Mouse (Mus musculus) heart, embryonic 11.5 days (tissue): ENCODE data around the gene Notch1. TPM values are rescaled to one million over a fixed set of nuclear protein-coding genes. Genes with fewer than 3 reads are reported as not detected.

Source experiments
- ATAC-seq: fragments of 200-750 bp; cut with Nextera tagmentation; replicated peaks from 2 replicates; pipeline ENCODE4 v1.8.0; 2017; ENCODE audit warnings: moderate library complexity; ENCODE audit not compliant: insufficient number of reproducible peaks, low FRiP score, low TSS enrichment
- H3K27ac ChIP-seq: fragments of 300-500 bp; sonication (generic); 2 replicates; pipeline ENCODE4 v1.5.1; 2014; ENCODE audit warnings: mild to moderate bottlenecking, low read depth, low read length
- H3K27me3 ChIP-seq: fragments of 300-500 bp; sonication (generic); 2 replicates; pipeline ENCODE4 v1.6.1; 2014; ENCODE audit warnings: mild to moderate bottlenecking, low read length, mixed read lengths; ENCODE audit not compliant: control insufficient read depth, insufficient read depth
- H3K36me3 ChIP-seq: fragments of 300-500 bp; sonication (generic); 2 replicates; pipeline ENCODE4 v1.6.1; 2014; ENCODE audit warnings: mild to moderate bottlenecking, low read length, moderate library complexity, mixed read lengths; ENCODE audit not compliant: control insufficient read depth, insufficient read depth
- H3K4me1 ChIP-seq: fragments of 300-500 bp; sonication (generic); 2 replicates; pipeline ENCODE4 v1.6.1; 2014; ENCODE audit warnings: low read length; ENCODE audit not compliant: control insufficient read depth, insufficient read depth
- H3K4me2 ChIP-seq: fragments of 300-500 bp; sonication (generic); 2 replicates; pipeline ENCODE4 v1.6.1; 2014; ENCODE audit warnings: mild to moderate bottlenecking, moderate library complexity
- H3K4me3 ChIP-seq: fragments of 300-500 bp; sonication (generic); 2 replicates; pipeline ENCODE4 v1.5.1; 2014; ENCODE audit warnings: low read depth, low read length
- H3K9ac ChIP-seq: fragments of 300-500 bp; sonication (generic); 2 replicates; pipeline ENCODE4 v1.6.1; 2014; ENCODE audit warnings: mild to moderate bottlenecking, low read depth, low read length, moderate library complexity
- H3K9me3 ChIP-seq: fragments of 300-500 bp; sonication (generic); replicated peaks from 2 replicates; pipeline ENCODE4 v1.6.1; 2016; ENCODE audit warnings: low read length; ENCODE audit not compliant: control insufficient read depth
- WGBS: fragments of 180-500 bp; shearing (Covaris S2); extraction: QIAGEN DNeasy Blood & Tissue Kit; methylation state at CpG from one replicate; pipeline ENCODE4 v1.1.7; 2014; ENCODE audit not compliant: insufficient replicate concordance; 5-methylcytosine and 5-hydroxymethylcytosine counted together
- polyA plus RNA-seq: library from polyadenylated mRNA; unstranded; fragments of >200 nt; fragmentation: Nextera tagmentation; extraction: Ambion mirVana; gene quantifications from 2 replicates; pipeline ENCODE4 v1.2.1, GENCODE M21; 2014

Gene Notch1
- polyA plus RNA-seq, 1 experiment from 2014 or later = 23.5 TPM

DNA sequence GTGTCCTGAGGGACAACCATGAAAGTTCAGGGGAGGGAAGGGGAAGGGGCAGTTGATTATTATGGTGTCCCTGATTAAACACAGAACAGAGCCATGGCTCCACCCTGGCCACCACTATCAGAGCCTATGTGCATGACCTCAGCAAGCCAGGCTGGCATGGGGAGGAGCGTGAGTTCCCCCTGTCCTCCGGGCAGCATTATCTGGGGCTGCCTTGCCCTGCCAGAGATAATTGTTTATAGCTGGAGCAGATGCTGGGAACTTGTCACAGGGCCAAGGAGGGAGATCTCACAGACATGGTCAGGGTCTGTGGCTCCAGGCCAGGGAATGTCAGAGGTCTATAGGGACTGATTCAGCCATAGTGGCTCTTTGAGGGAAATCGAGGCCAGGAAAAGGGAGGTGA lies 34.3 kb upstream of the Notch1 start:
- Histone ChIP-seq H3K36me3 (no peaks in the 10 kb centered on the region), H3K4me3 (no peak overlapping the region), H3K4me2 (no peak overlapping the region), H3K27me3 (no peaks in the 10 kb centered on the region), H3K4me1 (peaks cover 16% of the 10 kb centered on the region), H3K27ac (no peak overlapping the region), H3K9ac (no peak overlapping the region), H3K9me3 (no peaks in the 10 kb centered on the region)
- 48% methylated on average over 3 of the region's 3 CpGs for WGBS
- ATAC-seq = no peak

DNA sequence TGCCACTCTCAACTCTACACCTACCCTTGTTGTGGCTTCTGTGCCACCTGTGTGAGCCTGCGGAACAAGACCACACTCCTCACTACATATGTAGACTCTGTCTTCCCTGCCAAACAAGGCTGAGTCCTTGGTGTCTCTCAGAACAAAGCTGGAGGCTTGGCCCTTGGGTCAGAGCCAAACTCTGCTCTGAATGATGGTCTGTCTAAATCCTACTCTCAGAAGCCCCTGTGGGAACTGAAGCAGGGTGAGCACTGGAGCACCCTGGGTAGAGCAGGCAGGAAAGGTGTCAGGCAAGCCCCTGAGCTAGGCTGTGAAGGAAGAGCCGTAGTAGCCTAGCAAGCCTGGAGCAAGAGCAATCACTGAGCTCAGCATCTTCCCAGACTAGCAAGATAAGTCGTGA lies 33.7 kb upstream of the Notch1 start:
- no peak overlapping the region for H3K4me2 ChIP-seq
- peaks cover 16% of the 10 kb centered on the region for H3K4me1 ChIP-seq
- H3K4me3 ChIP-seq = no peak overlapping the region
- no peak overlapping the region for H3K27ac ChIP-seq
- H3K36me3 ChIP-seq = no peaks in the 10 kb centered on the region
- ATAC-seq = no peak
- no peak overlapping the region for H3K9ac ChIP-seq
- no peaks in the 10 kb centered on the region for H3K27me3 ChIP-seq
- H3K9me3 ChIP-seq = no peaks in the 10 kb centered on the region
- 43% methylated on average over 3 of the region's 3 CpGs for WGBS

DNA sequence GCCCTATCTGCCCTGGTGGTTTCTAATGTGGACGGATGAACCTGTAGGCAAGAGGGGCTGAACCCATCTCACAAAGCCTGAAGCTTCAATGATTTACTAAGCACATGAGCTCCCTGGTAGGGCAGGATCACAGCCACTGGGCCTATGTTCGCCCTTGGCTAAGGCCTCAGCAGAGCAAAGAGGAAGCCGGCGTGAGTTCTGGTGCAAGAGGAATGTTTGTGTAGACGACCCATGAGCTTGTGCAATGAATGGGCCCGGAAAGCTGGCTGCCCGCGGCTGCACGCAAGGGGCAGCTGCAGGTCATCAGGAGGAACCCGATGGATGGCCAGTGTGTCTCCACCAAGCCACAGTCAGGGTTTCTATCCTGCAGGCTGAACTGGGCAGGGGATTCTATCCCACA lies 33.3 kb upstream of the Notch1 start:
- WGBS = 74% methylated on average over 10 of the region's 10 CpGs
- Histone ChIP-seq H3K4me3 (no peak overlapping the region), H3K27ac (no peak overlapping the region), H3K4me1 (peaks cover 16% of the 10 kb centered on the region), H3K27me3 (no peaks in the 10 kb centered on the region), H3K9me3 (no peaks in the 10 kb centered on the region), H3K9ac (no peak overlapping the region), H3K4me2 (no peak overlapping the region), H3K36me3 (no peaks in the 10 kb centered on the region)
- ATAC-seq = no peak

DNA sequence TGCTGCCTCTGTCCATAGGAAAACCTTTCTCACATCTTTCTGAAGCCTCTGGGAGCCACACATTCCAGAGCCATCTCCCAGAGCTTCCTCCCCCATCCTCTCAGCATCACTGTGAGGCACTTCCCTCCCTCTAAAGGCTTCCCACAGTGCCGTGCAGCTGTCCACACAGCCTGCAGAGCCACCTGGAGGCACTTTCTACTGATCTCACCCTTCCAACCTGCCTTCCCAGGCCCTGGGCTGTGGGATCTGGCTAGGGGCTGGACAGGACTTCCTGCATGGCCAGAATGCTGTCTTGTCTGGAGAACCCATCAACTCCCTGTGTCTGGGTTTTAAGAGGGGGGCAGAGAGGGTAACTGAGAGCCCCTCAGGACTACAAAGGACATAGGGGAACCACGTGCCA lies 31.0 kb upstream of the Notch1 start:
- Histone ChIP-seq H3K27ac (0 out of 2 replicates have a peak overlapping the region, but pooled peaks have one; percentile 11), H3K4me1 (peaks cover 25% of the 10 kb centered on the region)
- ATAC-seq = no peak

DNA sequence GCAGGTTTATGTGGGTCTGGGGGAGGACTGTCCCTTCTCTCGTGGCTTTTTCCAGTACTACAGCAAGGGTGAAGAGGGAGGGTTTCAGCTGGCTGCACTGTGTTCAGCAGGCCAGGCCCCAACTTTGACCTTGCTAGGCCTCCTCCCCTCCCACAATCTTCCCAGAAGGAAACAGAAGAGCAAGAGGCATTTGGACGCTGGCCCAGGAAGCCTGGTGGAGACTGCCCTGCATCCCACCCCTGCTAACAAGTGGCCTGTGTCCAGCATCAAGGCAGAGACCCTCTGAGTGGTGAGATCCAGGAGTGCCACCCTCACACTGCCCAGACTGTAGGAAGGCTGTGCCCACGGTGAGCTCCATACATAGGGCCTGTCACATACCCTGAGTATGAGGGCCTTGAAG lies 27.8 kb upstream of the Notch1 start:
- Histone ChIP-seq H3K4me3 (no peak overlapping the region), H3K4me1 (peaks cover 17% of the 10 kb centered on the region), H3K27me3 (no peaks in the 10 kb centered on the region), H3K4me2 (no peak overlapping the region), H3K9me3 (no peaks in the 10 kb centered on the region), H3K36me3 (no peaks in the 10 kb centered on the region), H3K9ac (no peak overlapping the region), H3K27ac (no peak overlapping the region)
- peak; percentile 41; the same call in 1 of the 2 replicates for ATAC-seq
- 35% methylated on average over 3 of the region's 3 CpGs for WGBS

More for the DNA sequence above, 31.0 kb upstream of the Notch1 start:
- 29% methylated on average over 2 of the region's 2 CpGs for WGBS
- H3K9ac ChIP-seq = no peak overlapping the region
- no peak overlapping the region for H3K4me2 ChIP-seq
- no peaks in the 10 kb centered on the region for H3K27me3 ChIP-seq
- H3K36me3 ChIP-seq = no peaks in the 10 kb centered on the region
- H3K9me3 ChIP-seq = no peaks in the 10 kb centered on the region
- H3K4me3 ChIP-seq = no peak overlapping the region

DNA sequence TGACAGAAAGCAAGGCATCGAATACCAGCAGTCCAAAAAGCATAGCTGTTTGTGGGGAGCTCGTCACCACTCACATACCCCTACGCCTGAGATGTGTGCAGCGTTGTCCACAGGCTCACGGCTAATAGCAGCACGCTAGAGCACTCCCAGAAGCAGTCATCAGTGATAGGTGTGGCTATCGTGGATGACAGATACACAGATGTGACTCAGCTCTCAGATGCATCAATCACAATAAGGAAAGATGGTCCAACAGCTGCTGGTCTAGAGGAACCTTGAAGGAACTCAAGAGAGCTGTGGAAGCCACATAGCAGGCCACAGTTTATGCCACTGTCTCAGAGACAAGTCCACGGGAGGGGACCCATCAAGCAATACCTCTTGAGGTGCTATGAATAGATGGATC lies 27.3 kb upstream of the Notch1 start:
- Histone ChIP-seq H3K27me3 (no peaks in the 10 kb centered on the region), H3K4me1 (peaks cover 17% of the 10 kb centered on the region), H3K36me3 (no peaks in the 10 kb centered on the region), H3K9me3 (no peaks in the 10 kb centered on the region), H3K9ac (no peak overlapping the region), H3K4me3 (no peak overlapping the region), H3K4me2 (no peak overlapping the region), H3K27ac (0 out of 2 replicates have a peak overlapping the region, but pooled peaks have one; percentile 36)
- ATAC-seq = no peak
- WGBS = 63% methylated on average over 8 of the region's 8 CpGs

DNA sequence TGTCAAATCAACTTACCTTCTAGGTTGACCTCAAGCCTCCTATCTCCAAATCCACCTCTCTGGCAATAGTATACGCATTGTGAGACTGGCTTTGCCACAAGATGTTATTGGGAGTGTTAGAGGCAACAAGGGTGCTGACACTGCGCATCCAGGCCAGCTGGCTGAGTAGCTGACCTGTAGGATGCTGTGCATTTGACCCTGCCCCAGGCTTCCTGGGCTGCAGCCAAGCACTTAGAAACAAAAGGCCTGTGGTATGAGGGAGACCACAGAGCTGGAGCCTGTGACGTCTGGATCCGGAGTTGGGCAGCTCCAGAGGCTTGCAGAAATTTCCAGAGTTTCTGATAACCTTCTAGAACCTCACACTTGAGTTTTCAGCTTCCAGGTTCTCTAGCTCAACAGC lies 26.7 kb upstream of the Notch1 start:
- Histone ChIP-seq H3K27ac (0 out of 2 replicates have a peak overlapping the region, but pooled peaks have one; percentile 36), H3K4me3 (no peak overlapping the region), H3K4me2 (no peak overlapping the region), H3K9ac (no peak overlapping the region), H3K9me3 (no peaks in the 10 kb centered on the region), H3K36me3 (no peaks in the 10 kb centered on the region), H3K27me3 (no peaks in the 10 kb centered on the region), H3K4me1 (peaks cover 17% of the 10 kb centered on the region)
- ATAC-seq = no peak
- WGBS = 56% methylated on average over 4 of the region's 4 CpGs

DNA sequence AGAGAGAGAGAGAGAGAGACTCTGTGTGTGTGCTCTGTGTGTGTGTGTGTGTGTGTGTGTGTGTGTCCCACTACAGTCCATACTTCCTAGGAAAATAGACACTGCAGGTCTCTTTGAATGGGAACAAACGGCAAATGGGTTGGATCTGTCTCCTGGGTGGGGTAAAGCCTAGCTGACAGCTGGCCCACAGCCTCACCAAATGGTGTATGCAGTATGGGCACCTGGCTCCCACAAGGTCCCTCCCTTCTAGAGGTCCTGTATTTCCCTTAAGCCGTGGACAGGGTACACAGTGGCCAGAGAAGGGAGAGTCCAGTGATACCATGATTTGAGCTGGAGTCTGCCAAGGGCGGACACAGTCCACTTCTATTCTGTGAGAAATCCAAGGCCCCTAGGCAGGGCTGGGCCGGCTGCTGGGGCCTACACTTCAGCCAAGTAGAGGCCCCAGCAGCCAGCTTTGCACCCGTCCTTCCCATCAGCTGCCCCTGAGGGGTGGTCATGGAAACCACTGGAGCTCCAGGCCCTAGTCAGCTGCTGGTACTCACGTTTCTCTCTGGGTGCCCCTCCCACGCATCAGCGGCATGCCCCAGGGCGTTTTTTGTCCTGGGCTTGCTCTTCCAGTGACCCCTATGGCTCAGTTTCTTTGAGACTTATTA lies 24.9 kb upstream of the Notch1 start:
- Histone ChIP-seq H3K4me2 (no peak overlapping the region), H3K4me1 (peaks cover 9% of the 10 kb centered on the region), H3K27me3 (no peaks in the 10 kb centered on the region), H3K9ac (no peak overlapping the region), H3K4me3 (no peak overlapping the region), H3K36me3 (no peaks in the 10 kb centered on the region), H3K27ac (no peak overlapping the region), H3K9me3 (no peaks in the 10 kb centered on the region)
- no peak for ATAC-seq
- 43% methylated on average over 9 of the region's 9 CpGs for WGBS

DNA sequence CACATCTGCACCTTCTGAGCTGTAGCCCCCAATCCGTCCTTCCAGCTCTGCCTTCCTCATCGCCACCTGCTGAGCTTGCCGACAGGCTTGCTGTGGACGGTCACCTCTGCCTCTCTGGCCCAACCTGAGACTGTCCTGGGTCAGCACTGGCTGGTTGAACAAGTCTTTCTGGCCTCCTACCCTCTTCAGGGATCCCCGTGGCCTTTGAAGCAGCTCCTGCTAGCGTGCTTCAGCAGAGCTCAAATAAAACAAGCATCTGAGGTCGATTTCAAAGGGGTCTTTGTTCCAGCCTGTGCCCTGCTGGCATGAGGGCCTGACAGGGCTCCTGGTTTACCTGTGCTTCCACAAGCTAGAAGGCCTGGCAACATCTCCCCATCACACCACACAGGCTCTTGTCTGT lies 24.3 kb upstream of the Notch1 start:
- no peak for ATAC-seq
- H3K9ac ChIP-seq = no peak overlapping the region
- 52% methylated on average over 7 of the region's 7 CpGs for WGBS

More for the DNA sequence above, 24.3 kb upstream of the Notch1 start:
- Histone ChIP-seq H3K36me3 (no peaks in the 10 kb centered on the region), H3K27me3 (no peaks in the 10 kb centered on the region), H3K4me2 (no peak overlapping the region), H3K27ac (no peak overlapping the region), H3K4me1 (peaks cover 9% of the 10 kb centered on the region), H3K4me3 (no peak overlapping the region), H3K9me3 (no peaks in the 10 kb centered on the region)
